Mouse (Mus musculus) forebrain, embryonic 16.5 days (tissue): Measurements from ENCODE around the gene Adh1. TPM values are rescaled to one million over a fixed set of nuclear protein-coding genes. Genes with fewer than 3 reads are reported as not detected.
A peak's percentile ranks its signal among the peaks of the same experiment; 100 is the strongest.

ENCODE experiments used
- ATAC-seq: fragments of 200-750 bp; cut with Nextera tagmentation; 2 replicates; pipeline ENCODE4 v1.8.0; 2017; ENCODE audit warnings: mild to moderate bottlenecking, moderate library complexity
- H3K27ac ChIP-seq: fragments of 300-500 bp; sonication (generic); 2 replicates; pipeline ENCODE4 v1.5.1; 2014; ENCODE audit warnings: low read length, control low read depth
- H3K27me3 ChIP-seq: fragments of 300-500 bp; sonication (generic); replicated peaks from 2 replicates; pipeline ENCODE4 v1.6.1; 2014; ENCODE audit warnings: low read length; ENCODE audit not compliant: control insufficient read depth, insufficient read depth
- H3K36me3 ChIP-seq: fragments of 300-500 bp; sonication (generic); 2 replicates; pipeline ENCODE4 v1.6.1; 2014; ENCODE audit not compliant: control insufficient read depth, insufficient read depth
- H3K4me1 ChIP-seq: fragments of 300-500 bp; sonication (generic); replicated peaks from 2 replicates; pipeline ENCODE4 v1.6.1; 2014; ENCODE audit warnings: low read length; ENCODE audit not compliant: control insufficient read depth, insufficient read depth
- H3K4me2 ChIP-seq: fragments of 300-500 bp; sonication (generic); 2 replicates; pipeline ENCODE4 v1.6.1; 2014; ENCODE audit warnings: mild to moderate bottlenecking, low read length, control low read depth
- H3K4me3 ChIP-seq: fragments of 300-500 bp; sonication (generic); replicated peaks from 2 replicates; pipeline ENCODE4 v1.5.1; 2014; ENCODE audit warnings: mild to moderate bottlenecking, low read length, control low read depth
- H3K9ac ChIP-seq: fragments of 300-500 bp; sonication (generic); replicated peaks from 2 replicates; pipeline ENCODE4 v1.6.1; 2014; ENCODE audit warnings: low read depth, low read length, control low read depth
- H3K9me3 ChIP-seq: fragments of 300-500 bp; sonication (generic); 2 replicates; pipeline ENCODE4 v1.6.1; 2016; ENCODE audit warnings: low read length; ENCODE audit not compliant: control insufficient read depth
- WGBS: fragments of 180-500 bp; shearing (Covaris S2); extraction: QIAGEN DNeasy Blood & Tissue Kit; methylation state at CpG from one replicate; pipeline ENCODE4 v1.1.7; 2014; 5-methylcytosine and 5-hydroxymethylcytosine counted together
- polyA plus RNA-seq: library from polyadenylated mRNA; unstranded; fragments of >200 nt; fragmentation: Nextera tagmentation; extraction: Ambion mirVana; gene quantifications from 2 replicates; pipeline ENCODE4 v1.2.1, GENCODE M21; 2015

Adh1 gene
- polyA plus RNA-seq, 1 experiment from 2014 or later: 0.28 TPM

- H3K27me3 ChIP-seq: no peaks in the 10 kb centered on the region
- H3K27ac ChIP-seq: no peak overlapping the region
- no peaks in the 10 kb centered on the region for H3K9me3 ChIP-seq
- ATAC-seq: no peak
- no peaks in the 10 kb centered on the region for H3K36me3 ChIP-seq
- no peak overlapping the region for H3K4me2 ChIP-seq
- 79% methylated on average over 7 of the region's 7 CpGs for WGBS
- H3K4me1 ChIP-seq: no peaks in the 10 kb centered on the region
- H3K4me3 ChIP-seq: no peak overlapping the region
- no peak overlapping the region for H3K9ac ChIP-seq
These were observed 12.8 kb upstream of the Adh1 start for GRCm38 (mm10) chr3:138248011-138248410.

DNA sequence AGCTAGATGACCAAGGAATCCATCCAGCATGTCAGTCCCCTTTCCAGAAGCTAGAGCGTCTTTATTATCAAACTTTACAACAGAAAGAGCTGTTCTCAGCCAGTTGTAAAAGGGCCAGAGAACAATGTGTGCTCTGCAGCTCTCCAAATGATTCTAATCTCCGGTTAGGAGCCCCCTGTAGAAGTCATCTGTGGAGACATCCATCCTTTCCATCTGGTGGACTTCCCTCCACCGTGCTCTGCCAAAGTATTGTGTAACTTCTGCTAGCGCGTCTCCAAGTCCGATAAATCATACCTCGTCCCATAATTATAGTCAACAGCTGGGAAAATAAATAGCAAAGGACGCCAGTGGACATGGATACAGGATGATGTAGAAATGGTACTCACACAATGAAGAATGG is 12.0 kb upstream of the Adh1 start:
- H3K9ac ChIP-seq: no peak overlapping the region
- no peaks in the 10 kb centered on the region for H3K4me1 ChIP-seq
- no peaks in the 10 kb centered on the region for H3K9me3 ChIP-seq
- no peaks in the 10 kb centered on the region for H3K27me3 ChIP-seq
- no peak overlapping the region for H3K27ac ChIP-seq
- H3K36me3 ChIP-seq: no peaks in the 10 kb centered on the region
- no peak overlapping the region for H3K4me3 ChIP-seq
- WGBS: 92% methylated on average over 8 of the region's 8 CpGs
- H3K4me2 ChIP-seq: no peak overlapping the region
- ATAC-seq: no peak

DNA sequence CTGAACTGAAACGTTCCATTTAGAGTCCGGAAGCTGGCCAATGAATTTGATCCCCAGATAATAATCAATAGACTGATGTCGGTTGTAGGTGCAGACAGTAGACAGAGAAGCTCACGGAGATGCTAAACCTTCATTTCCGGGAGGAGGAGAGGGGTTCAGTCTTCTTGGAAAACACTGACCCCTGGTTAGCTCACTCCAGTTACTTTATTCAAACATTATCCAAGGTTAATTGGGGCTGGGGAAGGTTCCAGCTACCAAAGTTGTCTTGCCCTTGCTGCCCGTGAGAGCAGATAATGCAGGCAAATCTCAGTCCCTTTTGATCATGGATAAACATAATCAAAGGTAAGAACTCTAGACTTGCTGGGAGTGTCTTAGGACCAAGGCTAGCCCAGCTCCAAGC is 9.6 kb upstream of the Adh1 start:
- Histone ChIP-seq H3K36me3 (no peaks in the 10 kb centered on the region), H3K4me1 (no peaks in the 10 kb centered on the region), H3K4me3 (no peak overlapping the region), H3K27me3 (no peaks in the 10 kb centered on the region), H3K27ac (no peak overlapping the region), H3K4me2 (no peak overlapping the region), H3K9me3 (no peaks in the 10 kb centered on the region), H3K9ac (no peak overlapping the region)
- 84% methylated on average over 6 of the region's 6 CpGs for WGBS
- no peak for ATAC-seq

GRCm38 (mm10) chr3:138254205-138254604 is 6.6 kb upstream of the Adh1 start:
- no peak for ATAC-seq
- WGBS: 36% methylated on average over 5 of the region's 5 CpGs
- no peaks in the 10 kb centered on the region for H3K4me1 ChIP-seq
- H3K4me3 ChIP-seq: no peak overlapping the region
- H3K9me3 ChIP-seq: no peaks in the 10 kb centered on the region
- H3K27me3 ChIP-seq: no peaks in the 10 kb centered on the region
- no peak overlapping the region for H3K4me2 ChIP-seq
- no peak overlapping the region for H3K9ac ChIP-seq
- H3K36me3 ChIP-seq: no peaks in the 10 kb centered on the region
- H3K27ac ChIP-seq: no peak overlapping the region

- no peaks in the 10 kb centered on the region for H3K36me3 ChIP-seq
- no peaks in the 10 kb centered on the region for H3K27me3 ChIP-seq
- H3K4me3 ChIP-seq: no peak overlapping the region
- WGBS: 95% methylated on average over 3 of the region's 3 CpGs
- no peak overlapping the region for H3K9ac ChIP-seq
- no peak overlapping the region for H3K27ac ChIP-seq
- no peak overlapping the region for H3K4me2 ChIP-seq
- H3K9me3 ChIP-seq: no peaks in the 10 kb centered on the region
- no peaks in the 10 kb centered on the region for H3K4me1 ChIP-seq
- ATAC-seq: no peak
These were observed 5.4 kb upstream of the Adh1 start for GRCm38 (mm10) chr3:138255366-138255765.

DNA sequence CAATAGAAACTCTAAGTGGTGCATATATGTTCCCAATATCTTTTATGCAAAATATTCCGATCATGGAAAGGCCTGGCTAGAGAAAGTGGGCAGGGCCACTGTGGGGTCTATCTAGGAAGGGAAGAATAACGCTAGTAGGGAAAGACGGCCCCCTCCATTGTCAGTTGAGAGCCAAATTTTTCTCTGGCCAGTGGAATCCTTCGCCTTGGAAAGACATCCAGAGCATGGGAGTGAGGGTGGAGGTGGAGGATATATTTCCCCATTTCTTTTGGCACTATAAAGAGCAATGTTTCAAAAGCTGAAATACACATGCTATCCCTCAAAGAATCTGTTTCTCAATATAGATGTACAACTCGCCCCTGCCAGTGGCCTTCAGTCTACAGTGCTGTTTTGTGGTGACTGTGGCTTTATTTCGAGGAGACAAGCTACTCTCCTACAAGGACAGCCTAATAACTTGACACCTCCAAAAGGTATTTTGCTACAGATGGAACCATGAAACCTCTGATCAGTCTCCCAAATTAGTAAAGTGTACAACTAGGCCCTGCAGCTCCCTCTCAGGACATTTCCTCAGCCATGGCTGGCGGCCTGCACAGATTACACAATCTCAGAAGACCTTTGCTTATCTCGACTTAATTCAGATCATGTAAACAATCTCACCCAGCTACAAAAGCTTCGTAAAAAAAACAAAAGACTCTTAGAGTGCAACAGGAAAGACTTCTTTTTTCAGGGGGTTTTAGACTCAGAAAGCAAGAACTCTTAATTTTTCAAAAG is 4.8 kb upstream of the Adh1 start:
- Histone ChIP-seq H3K4me1 (no peaks in the 10 kb centered on the region), H3K4me3 (no peak overlapping the region), H3K36me3 (no peaks in the 10 kb centered on the region), H3K4me2 (no peak overlapping the region), H3K27me3 (no peaks in the 10 kb centered on the region), H3K9me3 (no peaks in the 10 kb centered on the region), H3K9ac (no peak overlapping the region), H3K27ac (no peak overlapping the region)
- ATAC-seq: no peak
- WGBS: 81% methylated on average over 9 of the region's 9 CpGs

- 89% methylated on average over 4 of the region's 4 CpGs for WGBS
- no peaks in the 10 kb centered on the region for H3K4me1 ChIP-seq
- H3K36me3 ChIP-seq: no peaks in the 10 kb centered on the region
- no peaks in the 10 kb centered on the region for H3K9me3 ChIP-seq
- no peak overlapping the region for H3K27ac ChIP-seq
- no peak for ATAC-seq
- no peak overlapping the region for H3K4me3 ChIP-seq
- H3K27me3 ChIP-seq: no peaks in the 10 kb centered on the region
- no peak overlapping the region for H3K4me2 ChIP-seq
- H3K9ac ChIP-seq: no peak overlapping the region
These were observed 1.8 kb downstream of the Adh1 start for GRCm38 (mm10) chr3:138262568-138262967.

DNA sequence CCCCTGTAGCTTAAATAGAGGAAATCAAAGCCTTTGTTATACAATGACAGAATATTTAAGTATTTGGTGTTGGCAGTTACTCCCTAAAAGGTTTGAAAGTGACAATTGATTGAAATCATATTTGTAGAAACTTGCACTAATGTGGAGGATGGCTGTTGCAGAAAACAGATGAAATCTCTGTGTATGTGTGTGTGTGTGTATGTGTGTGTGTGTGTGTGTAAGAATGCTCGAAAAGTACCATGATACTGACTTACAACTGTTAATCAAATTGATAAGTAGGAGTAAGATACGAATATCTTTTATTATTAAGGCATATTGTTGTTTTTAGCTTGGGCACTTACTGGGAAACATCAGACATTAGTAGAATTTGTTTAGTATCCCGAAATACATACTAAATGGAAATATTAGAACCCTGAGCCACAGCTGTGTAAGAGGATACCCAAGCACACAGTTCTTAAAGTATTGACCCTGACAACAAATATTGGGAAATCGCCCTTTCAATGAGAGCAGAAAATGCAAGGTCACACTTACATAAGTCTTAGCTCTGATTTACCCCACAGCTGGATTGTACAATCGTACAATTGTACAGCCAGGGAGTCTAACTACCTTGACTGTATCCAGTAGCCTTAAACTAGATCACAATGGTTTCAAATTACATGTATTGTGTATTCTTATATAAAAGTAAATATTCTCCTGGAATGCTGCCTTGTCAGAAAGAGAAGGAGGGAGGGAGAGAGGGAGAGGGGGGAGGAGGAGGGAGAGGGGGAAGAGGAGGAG is 2.6 kb downstream of the Adh1 start:
- no peak overlapping the region for H3K4me3 ChIP-seq
- ATAC-seq: no peak
- no peaks in the 10 kb centered on the region for H3K4me1 ChIP-seq
- no peak overlapping the region for H3K27ac ChIP-seq
- WGBS: 85% methylated on average over 5 of the region's 5 CpGs
- H3K9me3 ChIP-seq: no peaks in the 10 kb centered on the region
- no peaks in the 10 kb centered on the region for H3K27me3 ChIP-seq
- H3K36me3 ChIP-seq: no peaks in the 10 kb centered on the region
- H3K4me2 ChIP-seq: no peak overlapping the region
- H3K9ac ChIP-seq: no peak overlapping the region

GRCm38 (mm10) chr3:138264648-138265047 is 3.9 kb downstream of the Adh1 start:
- Histone ChIP-seq H3K4me1 (no peaks in the 10 kb centered on the region), H3K27me3 (no peaks in the 10 kb centered on the region), H3K9me3 (no peaks in the 10 kb centered on the region), H3K36me3 (no peaks in the 10 kb centered on the region), H3K27ac (no peak overlapping the region), H3K4me2 (no peak overlapping the region), H3K9ac (no peak overlapping the region), H3K4me3 (no peak overlapping the region)
- peak; percentile 82 for ATAC-seq
- WGBS: 39% methylated on average over 3 of the region's 3 CpGs
